Mouse (Mus musculus) limb, embryonic 11.5 days (tissue): Measurements from ENCODE around the gene Lyzl4. TPM values are rescaled to one million over a fixed set of nuclear protein-coding genes. Genes with fewer than 3 reads are reported as not detected.
A peak's percentile ranks its signal among the peaks of the same experiment; 100 is the strongest.

Experiments
- ATAC-seq: fragments of 200-750 bp; cut with Nextera tagmentation; 2 replicates; pipeline ENCODE4 v1.8.0; 2017; ENCODE audit warnings: low read depth; ENCODE audit not compliant: insufficient number of reproducible peaks, low FRiP score, low TSS enrichment
- DNase-seq: peaks from one replicate; pipeline ENCODE4 v3.0.0-alpha.2; 2015; ENCODE audit warnings: low spot score
- H3K27ac ChIP-seq: fragments of 300-500 bp; sonication (generic); replicated peaks from 2 replicates; pipeline ENCODE4 v1.5.1; 2014; ENCODE audit warnings: low read depth, mild to moderate bottlenecking, low read length
- H3K27me3 ChIP-seq: fragments of 300-500 bp; sonication (generic); 2 replicates; pipeline ENCODE4 v1.6.1; 2014; ENCODE audit warnings: mild to moderate bottlenecking, low read length, mixed read lengths; ENCODE audit not compliant: control insufficient read depth, insufficient read depth
- H3K36me3 ChIP-seq: fragments of 300-500 bp; sonication (generic); 2 replicates; pipeline ENCODE4 v1.6.1; 2014; ENCODE audit warnings: mild to moderate bottlenecking, low read length, moderate library complexity, mixed read lengths; ENCODE audit not compliant: control insufficient read depth, insufficient read depth
- H3K4me1 ChIP-seq: fragments of 300-500 bp; sonication (generic); 2 replicates; pipeline ENCODE4 v1.6.1; 2014; ENCODE audit warnings: low read length, mixed read lengths; ENCODE audit not compliant: control insufficient read depth, insufficient read depth
- H3K4me2 ChIP-seq: fragments of 300-500 bp; sonication (generic); 2 replicates; pipeline ENCODE4 v1.6.1; 2014; ENCODE audit warnings: low read depth, mild to moderate bottlenecking, moderate library complexity; ENCODE audit not compliant: severe bottlenecking
- H3K4me3 ChIP-seq: fragments of 300-500 bp; sonication (generic); 2 replicates; pipeline ENCODE4 v1.5.1; 2014; ENCODE audit warnings: low read depth, low read length
- H3K9ac ChIP-seq: fragments of 300-500 bp; sonication (generic); 2 replicates; pipeline ENCODE4 v1.6.1; 2014; ENCODE audit warnings: mild to moderate bottlenecking, low read length
- H3K9me3 ChIP-seq: fragments of 300-500 bp; sonication (generic); 2 replicates; pipeline ENCODE4 v1.6.1; 2016; ENCODE audit warnings: low read length; ENCODE audit not compliant: control insufficient read depth
- WGBS: fragments of 180-500 bp; shearing (Covaris S2); extraction: QIAGEN DNeasy Blood & Tissue Kit; methylation state at CpG from one replicate; pipeline ENCODE4 v1.1.7; 2014; 5-methylcytosine and 5-hydroxymethylcytosine counted together
- polyA plus RNA-seq: library from polyadenylated mRNA; unstranded; fragments of >200 nt; fragmentation: Nextera tagmentation; extraction: Ambion mirVana; gene quantifications from 2 replicates; pipeline ENCODE4 v1.2.1, GENCODE M21; 2014

The Lyzl4 gene
- not detected in 2 replicates for polyA plus RNA-seq

DNA sequence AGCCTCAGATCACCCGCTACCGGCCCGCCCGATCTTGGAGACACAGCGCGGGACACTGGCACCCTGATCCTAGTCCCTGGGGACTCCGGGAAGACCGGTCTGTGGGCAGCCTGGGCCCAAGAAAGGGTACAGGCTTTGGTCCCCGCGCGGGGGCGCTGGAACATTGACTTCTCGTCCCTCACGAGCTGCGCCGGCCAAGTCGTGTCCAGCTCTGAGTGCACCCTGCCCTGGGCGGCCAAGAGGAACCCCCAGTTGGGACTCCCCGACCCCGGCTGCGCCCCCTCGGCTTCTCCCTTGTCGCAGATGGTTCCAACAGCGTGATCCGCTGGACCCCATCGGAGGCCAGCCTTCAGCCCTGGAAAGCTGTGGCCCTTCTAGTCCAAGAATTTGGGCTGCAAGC is at the start of gene Lyzl4:
Gene Lyzl4 (minus strand): TSS at position 96 of the 400 bp plus-strand sequence.
- ATAC-seq, result peak; percentile 61
- H3K36me3 ChIP-seq, result no peaks in the 10 kb centered on the region
- peaks cover 5% of the 10 kb centered on the region; the same call in 1 of the 2 replicates for H3K4me1 ChIP-seq
- H3K9ac ChIP-seq, result peak within 1 kb of the TSS; percentile 38
- peaks cover 50% of the 10 kb centered on the region for H3K27me3 ChIP-seq
- no peaks in the 10 kb centered on the region for H3K9me3 ChIP-seq
- DNase-seq, result peak; percentile 81
- under 1% methylated on average over 26 of the region's 26 CpGs for WGBS
- no peak within 1 kb of the TSS for H3K27ac ChIP-seq
- H3K4me3 ChIP-seq, result peak within 1 kb of the TSS; percentile 41
- peak within 1 kb of the TSS; percentile 87 for H3K4me2 ChIP-seq

DNA sequence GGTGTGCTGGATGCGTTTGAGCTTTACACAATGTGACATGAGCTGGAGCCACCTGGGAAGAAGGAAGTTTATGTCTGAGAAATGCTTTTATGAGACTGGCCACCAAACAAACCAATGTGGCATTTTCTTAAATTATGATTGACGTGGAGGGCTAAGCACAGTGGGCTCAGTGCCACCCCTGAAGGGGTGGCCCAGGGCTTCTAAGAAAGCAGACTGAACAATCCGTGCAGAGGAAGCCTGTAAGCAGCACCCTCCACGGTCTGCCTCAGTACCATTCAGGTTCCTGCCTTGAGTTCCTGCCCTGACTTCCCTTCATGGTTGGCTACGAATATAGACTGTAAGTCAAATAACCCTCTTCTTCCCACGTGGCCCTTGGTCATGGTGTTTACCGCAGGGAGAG is 48.8 kb upstream of the Lyzl4 start:
- no peak overlapping the region for H3K9ac ChIP-seq
- DNase-seq (no peak), ATAC-seq (no peak)
- no peak overlapping the region for H3K4me2 ChIP-seq
- no peak overlapping the region for H3K27ac ChIP-seq
- 92% methylated on average over 7 of the region's 7 CpGs for WGBS
- peaks cover 6% of the 10 kb centered on the region; the same call in 1 of the 2 replicates for H3K36me3 ChIP-seq
- H3K9me3 ChIP-seq, result no peaks in the 10 kb centered on the region
- H3K27me3 ChIP-seq, result no peaks in the 10 kb centered on the region
- no peak overlapping the region for H3K4me3 ChIP-seq
- no peaks in the 10 kb centered on the region for H3K4me1 ChIP-seq

DNA sequence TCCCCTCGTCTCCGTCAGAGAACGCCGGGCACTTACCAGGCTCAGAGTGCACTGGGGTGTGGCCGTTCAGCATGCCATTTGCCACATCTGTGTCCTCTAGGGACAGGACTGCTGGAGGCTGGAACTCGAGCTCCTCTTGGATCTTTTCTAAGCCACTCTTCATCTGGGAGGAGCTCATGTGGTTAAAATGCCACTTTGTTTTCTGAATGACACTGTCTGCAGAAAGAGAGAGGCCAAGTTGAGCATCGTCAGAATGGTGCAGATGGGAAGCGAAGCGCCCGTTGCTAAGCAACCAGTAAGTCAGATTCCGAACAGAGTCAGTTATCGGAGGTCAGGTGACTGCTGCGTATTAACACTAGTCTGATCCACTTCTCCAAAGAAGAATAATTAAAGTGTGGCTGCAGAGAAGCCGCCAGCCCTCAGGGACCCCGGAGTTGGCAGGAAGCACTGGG is 48.3 kb upstream of the Lyzl4 start:
- no peaks in the 10 kb centered on the region for H3K27me3 ChIP-seq
- WGBS, result 87% methylated on average over 15 of the region's 15 CpGs
- no peaks in the 10 kb centered on the region for H3K9me3 ChIP-seq
- ATAC-seq, result no peak
- no peak for DNase-seq
- no peak overlapping the region for H3K4me3 ChIP-seq
- H3K36me3 ChIP-seq, result peaks cover 7% of the 10 kb centered on the region; the same call in 1 of the 2 replicates
- H3K9ac ChIP-seq, result no peak overlapping the region
- no peaks in the 10 kb centered on the region for H3K4me1 ChIP-seq
- no peak overlapping the region for H3K27ac ChIP-seq
- H3K4me2 ChIP-seq, result no peak overlapping the region

DNA sequence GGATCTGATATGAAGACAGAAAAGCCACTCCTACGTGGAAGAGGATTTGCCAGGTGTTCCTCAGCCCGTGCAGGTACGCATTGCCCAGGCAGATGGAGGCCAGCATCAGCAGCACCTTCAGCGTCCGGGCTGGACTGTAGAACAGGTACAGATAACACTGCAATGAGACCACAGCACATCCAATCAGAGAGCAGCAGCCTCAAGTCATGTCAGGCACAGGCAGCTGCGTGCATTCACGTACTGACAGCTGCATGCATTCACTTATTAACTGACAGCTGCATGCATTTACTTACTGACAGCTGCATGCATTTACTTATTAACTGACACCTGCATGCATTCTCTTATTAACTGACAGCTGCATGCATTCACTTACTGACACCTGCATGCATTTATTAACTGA is 42.8 kb upstream of the Lyzl4 start:
- no peak overlapping the region for H3K27ac ChIP-seq
- no peak overlapping the region for H3K4me2 ChIP-seq
- H3K4me1 ChIP-seq, result no peaks in the 10 kb centered on the region
- H3K36me3 ChIP-seq, result peaks cover 5% of the 10 kb centered on the region; the same call in 1 of the 2 replicates
- no peaks in the 10 kb centered on the region for H3K9me3 ChIP-seq
- no peak overlapping the region for H3K4me3 ChIP-seq
- DNase-seq (no peak), ATAC-seq (no peak)
- 81% methylated on average over 7 of the region's 7 CpGs for WGBS
- no peaks in the 10 kb centered on the region for H3K27me3 ChIP-seq
- H3K9ac ChIP-seq, result no peak overlapping the region

DNA sequence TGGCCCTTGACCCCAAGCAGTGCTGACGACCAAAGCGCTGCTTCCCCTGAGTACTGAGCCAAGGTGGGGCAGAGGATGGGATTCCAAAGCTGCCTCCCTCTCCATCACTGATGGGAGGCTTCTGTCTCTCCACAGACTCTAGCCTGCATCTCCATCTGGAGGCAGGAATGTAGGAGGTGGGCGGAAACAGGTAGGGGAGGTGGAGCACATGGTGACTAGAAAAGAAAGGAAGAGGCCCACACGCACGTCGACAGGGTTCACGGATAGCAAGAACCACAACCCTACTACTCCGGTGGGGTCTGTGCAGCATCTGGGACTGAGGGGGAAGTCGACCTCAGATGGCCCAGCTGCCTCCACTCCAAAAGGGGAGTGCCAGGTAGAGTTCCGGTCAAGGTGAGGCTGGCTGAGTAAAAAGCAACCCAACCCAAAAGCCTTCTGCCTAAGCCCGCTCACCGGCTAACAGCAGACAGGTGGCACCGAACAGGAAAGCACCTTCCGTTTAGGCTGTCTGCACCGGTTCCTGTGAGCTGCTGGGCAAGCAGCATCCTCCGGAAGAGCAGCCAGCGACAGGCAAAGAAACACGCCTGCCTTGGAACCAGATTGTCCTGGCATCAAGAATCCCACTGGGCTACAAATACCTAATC is 40.3 kb upstream of the Lyzl4 start:
- Histone ChIP-seq H3K27ac (no peak overlapping the region), H3K27me3 (no peaks in the 10 kb centered on the region), H3K36me3 (peaks cover 3% of the 10 kb centered on the region; the same call in 1 of the 2 replicates), H3K4me1 (no peaks in the 10 kb centered on the region), H3K9me3 (no peaks in the 10 kb centered on the region), H3K9ac (no peak overlapping the region), H3K4me3 (no peak overlapping the region), H3K4me2 (no peak overlapping the region)
- ATAC-seq (no peak), DNase-seq (no peak)
- WGBS, result 73% methylated on average over 18 of the region's 18 CpGs

DNA sequence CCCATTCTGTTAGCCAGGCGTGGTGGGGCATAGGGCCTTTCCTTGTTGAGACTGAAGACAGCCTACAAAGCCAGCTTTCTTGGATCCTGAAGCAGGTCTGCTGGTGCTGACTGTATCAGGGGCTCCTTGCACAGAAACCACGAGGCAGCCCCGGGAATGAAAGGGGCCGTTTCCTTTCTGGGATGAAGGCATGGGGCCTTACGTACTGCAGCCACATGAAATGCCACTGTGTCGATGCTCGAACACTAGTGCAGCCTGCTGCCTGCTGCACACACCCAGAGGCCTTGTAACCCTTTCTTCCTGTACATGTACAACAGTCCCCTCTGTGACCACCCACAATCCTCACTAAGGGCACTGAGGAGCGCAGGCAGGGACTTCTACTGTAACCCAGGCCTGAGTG is 39.3 kb upstream of the Lyzl4 start:
- Histone ChIP-seq H3K4me1 (no peaks in the 10 kb centered on the region), H3K4me2 (no peak overlapping the region), H3K9ac (no peak overlapping the region), H3K36me3 (peaks cover 2% of the 10 kb centered on the region; the same call in 1 of the 2 replicates), H3K27me3 (no peaks in the 10 kb centered on the region), H3K4me3 (no peak overlapping the region), H3K9me3 (no peaks in the 10 kb centered on the region), H3K27ac (no peak overlapping the region)
- ATAC-seq (no peak), DNase-seq (no peak)
- whole genome bisulfite sequencing, result 84% methylated on average over 8 of the region's 8 CpGs

DNA sequence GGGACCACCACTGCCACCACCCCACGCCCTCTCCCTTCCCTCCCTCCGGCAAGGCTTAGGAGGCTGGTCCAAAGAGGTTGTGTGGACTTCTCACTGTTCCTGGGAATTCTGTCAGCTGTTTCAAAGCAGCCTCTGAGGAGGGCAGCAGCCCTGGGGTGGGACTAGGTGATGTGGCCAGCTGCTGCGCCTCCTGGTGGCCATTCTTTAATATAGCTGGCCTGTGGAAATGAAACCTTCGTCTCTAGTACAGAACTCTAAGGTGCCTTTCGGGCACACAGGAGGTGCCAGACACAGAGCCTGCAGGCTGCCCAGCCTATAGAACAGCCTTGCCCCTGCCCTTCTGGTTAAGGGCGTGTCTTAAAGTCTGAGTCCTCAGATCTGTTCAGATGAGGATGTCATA is 37.7 kb upstream of the Lyzl4 start:
- Histone ChIP-seq H3K9me3 (no peaks in the 10 kb centered on the region), H3K36me3 (no peaks in the 10 kb centered on the region; the same call in 1 of the 2 replicates), H3K27me3 (no peaks in the 10 kb centered on the region), H3K4me1 (no peaks in the 10 kb centered on the region), H3K27ac (no peak overlapping the region), H3K9ac (no peak overlapping the region), H3K4me3 (no peak overlapping the region), H3K4me2 (no peak overlapping the region)
- ATAC-seq (peak; percentile 67), DNase-seq (peak; percentile 73)
- 28% methylated on average over 6 of the region's 6 CpGs for WGBS

DNA sequence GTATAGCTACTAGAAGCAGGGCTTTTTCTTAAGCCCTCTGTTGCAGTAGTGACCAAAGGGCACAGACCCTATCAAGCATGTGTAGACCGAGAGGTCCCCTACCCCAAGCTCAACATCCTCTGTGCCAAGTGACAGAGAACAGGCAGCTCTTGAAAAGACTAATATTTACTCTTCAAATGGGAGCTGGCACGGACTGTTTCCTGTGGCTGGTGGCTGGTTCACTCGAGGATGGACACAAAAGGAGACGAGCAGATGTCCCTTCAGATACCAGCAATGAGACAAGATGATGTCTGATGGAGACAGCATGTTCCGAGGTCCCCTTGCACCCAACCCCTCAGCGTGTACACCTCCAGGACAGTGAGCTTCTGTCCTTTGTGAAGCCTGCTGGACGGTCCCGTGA is 35.6 kb upstream of the Lyzl4 start:
- Histone ChIP-seq H3K4me1 (no peaks in the 10 kb centered on the region), H3K27ac (no peak overlapping the region), H3K9me3 (no peaks in the 10 kb centered on the region), H3K36me3 (no peaks in the 10 kb centered on the region), H3K27me3 (no peaks in the 10 kb centered on the region), H3K4me2 (no peak overlapping the region), H3K9ac (no peak overlapping the region), H3K4me3 (no peak overlapping the region)
- DNase-seq (no peak), ATAC-seq (no peak)
- WGBS, result 78% methylated on average over 8 of the region's 8 CpGs

DNA sequence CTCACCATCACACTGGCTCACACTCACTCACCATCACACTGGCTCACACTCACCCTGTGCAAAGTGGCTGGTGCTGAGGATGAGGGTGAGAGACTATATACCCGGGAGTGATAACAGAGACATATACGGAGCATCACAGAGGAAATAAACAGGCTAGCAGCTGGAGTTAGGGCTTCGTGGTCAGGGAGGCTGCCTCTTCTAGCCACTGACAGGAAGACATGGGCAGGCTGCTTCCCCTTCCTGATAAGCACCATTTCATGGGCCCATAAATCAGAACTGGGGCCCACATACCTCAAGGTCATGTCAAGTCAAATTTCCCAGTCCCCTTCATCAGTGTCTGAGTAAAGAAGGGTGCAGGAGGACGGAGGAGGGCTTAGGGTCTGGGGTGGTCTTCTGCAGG is 35.2 kb upstream of the Lyzl4 start:
- DNase-seq (no peak), ATAC-seq (no peak)
- Histone ChIP-seq H3K27me3 (no peaks in the 10 kb centered on the region), H3K4me3 (no peak overlapping the region), H3K4me2 (no peak overlapping the region), H3K9me3 (no peaks in the 10 kb centered on the region), H3K9ac (no peak overlapping the region), H3K4me1 (no peaks in the 10 kb centered on the region), H3K27ac (no peak overlapping the region), H3K36me3 (no peaks in the 10 kb centered on the region)
- 72% methylated on average over 4 of the region's 4 CpGs for WGBS
